Mouse (Mus musculus): Measurements from ENCODE around the gene Acsf2.

Gene Acsf2

DNA sequence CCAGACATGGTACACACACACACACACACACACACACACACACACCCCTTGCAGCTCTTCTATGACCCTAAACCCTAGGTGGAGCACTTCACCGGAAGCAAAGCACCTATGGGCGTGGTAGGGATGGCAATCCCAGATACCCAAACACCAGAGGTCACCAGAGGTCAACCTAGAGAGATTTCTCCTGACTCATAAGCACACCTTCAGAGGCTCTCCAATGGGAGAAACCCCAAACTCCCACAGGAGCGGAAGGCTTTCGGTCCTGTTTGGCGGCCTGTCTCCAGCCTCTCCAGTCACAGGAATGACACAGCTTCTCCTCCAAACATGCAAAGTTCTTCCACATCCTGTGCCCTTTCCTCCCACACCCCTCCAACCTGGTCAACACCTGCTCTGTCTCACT, 55.3 kb downstream of the Acsf2 start:
- DNase-seq, result no peak

GRCm38 (mm10) chr11:94544422-94544821, 57.2 kb downstream of the Acsf2 start:
- no peak for DNase-seq

DNA sequence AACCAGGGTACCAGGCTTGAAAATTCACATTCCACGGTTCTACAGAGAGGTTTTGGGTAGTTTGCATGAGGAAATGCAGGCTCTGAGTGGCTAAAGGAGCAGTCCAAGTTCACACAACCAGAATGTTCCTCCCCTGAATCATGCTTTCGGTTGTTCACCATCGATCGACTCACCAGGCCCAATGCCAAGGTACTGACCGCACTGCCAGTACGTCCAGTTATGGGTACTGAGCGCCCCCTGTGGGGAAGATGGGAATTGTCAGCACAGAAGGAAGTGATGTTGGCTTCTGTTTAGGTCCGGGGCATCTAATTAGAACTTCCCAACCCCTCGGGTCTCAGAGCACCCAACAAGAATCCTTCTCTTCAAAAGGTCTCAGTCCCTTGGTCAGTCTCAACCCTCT, 57.7 kb downstream of the Acsf2 start:
- DNase-seq, result peak; percentile 96

DNA sequence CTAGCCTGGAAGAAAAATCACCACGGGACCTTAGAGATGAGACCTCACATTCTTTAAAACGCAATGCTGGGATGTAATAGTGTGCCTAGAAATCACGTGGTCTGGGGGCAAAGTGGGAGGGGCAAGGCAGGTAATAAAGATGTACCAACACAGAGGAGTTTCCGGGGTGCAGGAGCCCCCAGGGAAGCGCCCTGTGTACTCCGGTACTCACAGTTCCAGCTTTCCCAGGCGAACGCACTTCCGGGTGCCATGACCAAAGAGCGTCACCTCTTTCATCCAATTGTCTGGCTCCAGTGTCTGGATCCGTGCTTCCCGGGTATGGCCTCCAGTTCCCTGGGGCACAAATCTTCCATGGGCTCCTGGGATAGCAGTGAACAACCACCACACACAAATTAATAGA, 58.3 kb downstream of the Acsf2 start:
- no peak for DNase-seq

GRCm38 (mm10) chr11:94542400-94542799, 59.3 kb downstream of the Acsf2 start:
- DNase-seq, result no peak

- no peak for DNase-seq
Observed at GRCm38 (mm10) chr11:94539761-94540160, 61.9 kb downstream of the Acsf2 start.

- DNase-seq, result no peak
Observed at GRCm38 (mm10) chr11:94538733-94539292, 62.9 kb downstream of the Acsf2 start.

- no peak for DNase-seq
Observed at GRCm38 (mm10) chr11:94533171-94533570, 68.5 kb downstream of the Acsf2 start.

DNA sequence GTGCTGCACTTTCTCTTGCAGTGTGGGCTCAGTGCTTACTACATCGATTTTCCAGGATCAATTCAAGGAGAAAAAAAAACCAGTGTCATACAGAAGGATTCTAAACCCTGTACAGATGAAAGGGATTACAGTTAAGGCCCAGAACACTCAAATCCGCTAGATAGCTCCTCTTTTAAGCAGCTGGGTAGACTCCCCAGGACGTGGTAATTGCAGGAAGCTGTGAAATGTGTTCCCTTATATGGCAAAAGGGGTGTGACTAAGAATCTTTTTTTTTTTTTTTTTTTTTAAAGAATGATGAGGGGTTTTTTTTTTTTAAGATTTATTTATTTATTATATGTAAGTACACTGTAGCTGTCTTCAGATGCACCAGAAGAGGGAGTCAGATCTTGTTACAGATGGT, 72.8 kb downstream of the Acsf2 start:
- no peak for DNase-seq

DNA sequence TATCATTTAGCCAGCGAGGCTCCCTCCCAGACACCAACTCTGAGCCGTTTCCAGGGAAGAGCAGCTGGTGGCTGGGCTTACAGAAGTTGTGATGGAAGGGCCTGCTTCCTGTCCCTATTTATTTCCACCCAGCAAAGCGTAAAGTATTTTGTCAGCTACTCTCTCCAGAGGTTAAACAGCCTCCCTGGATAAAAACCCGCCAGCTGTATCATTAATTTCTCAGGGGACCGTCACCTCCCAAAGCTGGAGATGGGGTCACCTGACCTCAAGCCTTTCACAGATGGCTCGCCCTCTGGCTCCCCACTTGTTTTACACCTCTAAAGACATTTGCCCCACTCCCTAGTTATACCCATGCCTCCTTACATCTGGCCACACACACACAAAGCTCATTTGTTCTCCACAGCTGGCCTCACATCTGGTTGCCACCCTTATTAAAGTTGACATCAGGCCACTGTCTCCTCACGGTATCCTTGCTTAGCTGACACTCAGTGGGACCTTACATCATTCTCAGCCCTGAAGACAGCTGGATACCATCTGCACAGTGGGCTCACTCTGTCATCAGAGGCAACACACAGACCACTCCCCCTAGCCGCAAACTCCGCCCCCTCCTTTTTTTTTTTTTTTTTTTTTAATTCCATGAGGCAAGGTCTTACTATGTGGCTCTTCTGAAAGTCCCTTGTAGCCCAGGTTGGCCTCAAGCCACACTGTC, 75.3 kb downstream of the Acsf2 start:
- no peak for DNase-seq

- DNase-seq, result peak; percentile 54
Observed at GRCm38 (mm10) chr11:94521219-94521843, 80.3 kb downstream of the Acsf2 start, which contains the start of gene Mycbpap. Gene Mycbpap, minus strand, starts transcription at chr11:94521742.

DNA sequence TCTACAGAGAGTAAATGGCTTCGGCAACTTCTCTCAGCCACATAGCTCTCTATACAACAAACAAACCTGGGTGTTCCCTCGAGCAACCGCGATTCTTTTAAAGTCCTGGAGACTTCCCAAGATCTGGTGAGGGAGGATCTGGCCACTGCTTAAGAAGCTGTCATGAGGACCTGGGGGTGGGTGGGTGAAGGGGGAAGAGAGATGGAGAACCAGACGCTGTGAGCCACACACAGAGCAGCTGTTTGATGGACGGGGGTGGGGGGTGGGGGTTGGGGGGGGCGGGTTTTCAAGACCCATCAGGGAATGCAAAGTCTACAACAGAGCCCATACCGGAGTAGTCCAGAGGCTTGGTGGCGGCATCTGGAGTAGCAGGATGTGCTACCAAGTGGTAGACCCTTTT, 88.2 kb downstream of the Acsf2 start:
- DNase-seq, result no peak

DNA sequence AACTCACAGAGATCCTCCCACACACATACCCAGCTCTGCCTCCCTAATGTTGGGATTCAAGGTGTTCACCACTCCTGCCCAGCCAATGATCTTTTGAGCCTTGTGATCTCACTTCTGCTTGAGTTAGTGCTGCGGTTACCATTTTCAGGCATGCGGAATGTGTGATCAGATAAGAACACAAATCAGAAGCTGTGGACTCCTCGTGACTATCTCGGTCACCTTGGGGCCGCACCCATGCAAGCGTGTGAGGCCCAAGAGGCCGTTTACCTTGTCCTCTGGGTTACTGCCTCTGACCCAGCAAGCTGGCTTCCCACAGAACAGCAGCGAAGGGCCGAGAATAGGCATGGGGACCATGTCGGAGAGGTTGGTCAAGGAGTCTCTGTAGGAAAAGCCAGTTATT, 92.7 kb downstream of the Acsf2 start:
- DNase-seq, result peak; percentile 49

Measured in kidney, adult 9 months (tissue).